Mouse (Mus musculus): ENCODE measurements around the gene Wasf2.

Wasf2 gene

DNA sequence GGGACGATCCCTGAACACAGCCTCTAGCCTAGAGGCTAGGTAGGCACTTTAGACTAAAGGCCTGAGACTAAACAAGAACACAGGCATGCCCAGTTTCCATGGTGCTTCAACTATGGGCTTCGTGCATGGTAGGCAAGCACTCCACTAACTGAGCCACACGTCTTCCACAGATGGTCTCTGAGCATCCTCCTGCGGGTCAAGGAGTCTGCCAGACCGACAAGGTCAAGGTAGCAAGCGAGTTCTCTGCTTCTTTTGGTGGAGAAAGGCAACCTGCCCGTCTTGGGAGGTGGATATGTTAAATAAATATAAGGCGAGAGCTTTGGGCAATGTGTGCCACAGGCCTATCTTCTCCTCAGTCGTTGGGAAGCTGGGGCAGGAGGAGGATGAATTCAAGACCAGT lies 28.6 kb upstream of the Wasf2 start:
- DNase-seq = no peak

DNA sequence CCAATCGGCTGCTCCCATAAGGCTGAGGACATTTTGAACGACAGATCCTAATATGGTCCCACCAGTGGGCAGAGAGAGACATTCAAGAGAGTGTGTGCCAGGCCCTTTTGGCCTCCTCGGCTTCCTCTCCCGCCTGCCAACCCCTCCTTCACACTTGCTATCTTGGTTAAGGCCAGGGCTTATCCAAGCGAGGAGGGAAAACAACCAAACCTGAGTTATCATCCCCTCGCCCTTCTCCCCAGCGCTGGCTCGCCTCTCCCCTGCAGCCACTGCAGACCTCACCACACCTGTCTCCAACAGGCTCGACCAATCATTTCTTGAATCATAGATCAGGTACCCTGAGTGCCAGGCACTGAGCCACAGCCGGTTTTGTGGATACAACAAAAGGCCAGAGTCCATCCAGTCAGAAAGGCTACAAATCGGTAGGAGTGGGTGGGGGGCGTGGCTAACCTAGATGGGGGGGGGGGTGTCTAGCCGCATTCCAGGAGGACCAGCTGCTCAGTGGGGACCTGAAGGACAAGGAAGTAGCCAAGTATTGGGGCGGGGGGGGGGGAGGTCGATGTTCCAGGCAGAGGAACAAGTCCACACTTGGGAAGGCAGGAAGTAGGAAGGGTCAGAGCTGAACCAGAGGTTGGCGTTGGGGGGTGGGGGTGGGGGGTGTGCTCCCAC lies 26.6 kb upstream of the Wasf2 start:
- peak; percentile 87 for DNase-seq

DNA sequence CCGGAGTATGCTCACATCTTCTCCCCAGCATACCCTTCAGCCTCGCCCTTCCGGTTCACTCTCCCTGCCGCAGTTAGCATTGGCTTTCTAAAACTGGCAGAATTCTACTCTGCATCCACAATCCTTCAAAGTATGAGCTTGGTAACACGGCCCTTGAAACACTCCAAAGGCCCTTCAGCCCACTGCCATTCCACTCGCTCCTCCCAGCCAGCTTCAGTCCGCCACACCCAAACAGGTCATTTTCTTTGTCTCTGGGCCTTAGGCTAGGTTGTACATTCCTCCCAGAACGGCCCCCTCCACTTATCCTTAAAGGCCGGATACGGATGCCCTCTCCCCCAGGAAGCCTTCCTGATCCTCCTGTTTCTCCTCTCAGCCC lies 26.1 kb upstream of the Wasf2 start:
- DNase-seq = no peak

DNA sequence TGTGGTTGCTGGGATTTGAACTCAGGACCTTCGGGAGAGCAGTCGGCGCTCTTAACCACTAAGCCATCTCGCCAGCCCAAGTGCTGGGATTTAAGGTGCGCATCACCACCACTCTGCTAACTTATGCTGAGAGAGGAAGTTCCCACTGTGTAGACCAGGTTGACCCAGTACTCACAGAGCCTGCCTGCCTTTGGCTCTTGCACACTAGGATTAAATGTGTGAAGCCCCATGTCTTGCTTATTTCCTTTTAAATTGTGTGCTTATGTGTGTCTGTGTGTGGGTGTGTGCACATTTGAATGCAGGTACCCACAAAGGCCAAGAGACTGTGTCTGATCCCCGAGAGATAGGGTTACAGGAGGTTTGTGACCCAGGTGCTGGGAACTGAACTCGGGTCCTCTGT lies 23.6 kb upstream of the Wasf2 start:
- DNase-seq = no peak

DNA sequence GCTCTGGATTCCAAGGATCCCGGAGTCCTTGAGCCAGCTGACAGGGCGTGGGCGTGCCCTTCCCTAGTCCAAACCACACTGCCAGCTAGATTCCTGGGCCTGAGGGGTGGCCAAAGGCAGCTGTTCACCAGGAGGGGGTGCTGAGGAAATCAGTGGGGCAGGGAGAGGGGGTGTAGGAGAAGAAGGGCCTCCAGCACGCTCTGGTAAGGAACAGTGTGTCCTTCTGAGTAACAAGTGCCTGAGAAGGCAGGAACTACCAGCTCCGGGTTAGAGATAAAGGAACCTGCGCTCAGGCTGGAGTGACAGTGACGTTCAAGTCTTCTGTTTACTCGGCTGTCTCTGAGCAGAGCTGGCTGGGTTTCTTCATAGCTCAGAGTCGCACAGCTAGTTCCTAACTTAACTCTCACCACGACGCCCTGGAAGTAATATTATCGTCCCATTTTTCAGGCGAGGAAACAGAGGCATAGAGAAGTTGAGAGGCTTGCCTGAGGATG lies 22.5 kb upstream of the Wasf2 start:
- DNase-seq = no peak

DNA sequence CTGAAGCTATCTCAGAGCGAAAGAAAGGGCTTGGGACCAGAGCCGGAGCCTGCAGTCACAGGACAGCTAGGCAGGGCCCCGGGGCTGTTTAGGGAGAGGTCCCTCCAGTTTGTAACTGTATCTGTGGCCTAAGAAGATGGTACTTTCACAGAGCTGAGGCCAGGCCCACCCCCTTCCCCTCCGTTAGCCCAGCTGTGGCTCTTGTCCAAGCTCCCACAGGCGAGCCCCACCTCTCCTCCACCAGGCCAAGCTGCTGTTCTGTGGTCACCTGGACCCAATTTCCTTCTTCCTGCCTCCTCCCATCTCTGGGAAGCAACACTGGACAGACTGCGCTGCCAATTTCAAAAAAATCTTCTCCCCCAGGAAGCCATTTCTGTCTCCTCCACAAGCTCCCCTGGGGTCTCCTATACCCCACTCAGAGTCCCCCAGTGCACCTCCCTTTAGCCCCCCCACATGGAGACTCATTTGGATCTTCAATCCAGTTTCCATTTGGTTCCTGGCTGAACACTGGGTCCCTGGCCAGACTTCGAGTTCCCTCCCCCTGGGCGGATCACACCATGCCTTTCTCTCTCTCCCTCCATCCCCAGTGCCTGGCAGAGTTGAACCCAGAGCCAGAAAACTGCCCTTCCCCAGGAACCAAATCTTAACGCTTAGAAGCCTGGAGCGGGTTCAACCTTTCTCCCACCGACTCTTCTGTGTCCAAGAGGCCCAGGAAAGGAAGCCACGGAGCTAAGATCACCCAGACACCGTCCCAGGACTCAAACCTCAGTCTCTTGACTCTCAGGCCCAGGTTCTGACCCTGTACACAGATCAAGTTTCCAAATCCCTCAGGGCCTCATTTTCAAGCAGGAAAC lies 21.6 kb upstream of the Wasf2 start:
- DNase-seq = no peak

DNA sequence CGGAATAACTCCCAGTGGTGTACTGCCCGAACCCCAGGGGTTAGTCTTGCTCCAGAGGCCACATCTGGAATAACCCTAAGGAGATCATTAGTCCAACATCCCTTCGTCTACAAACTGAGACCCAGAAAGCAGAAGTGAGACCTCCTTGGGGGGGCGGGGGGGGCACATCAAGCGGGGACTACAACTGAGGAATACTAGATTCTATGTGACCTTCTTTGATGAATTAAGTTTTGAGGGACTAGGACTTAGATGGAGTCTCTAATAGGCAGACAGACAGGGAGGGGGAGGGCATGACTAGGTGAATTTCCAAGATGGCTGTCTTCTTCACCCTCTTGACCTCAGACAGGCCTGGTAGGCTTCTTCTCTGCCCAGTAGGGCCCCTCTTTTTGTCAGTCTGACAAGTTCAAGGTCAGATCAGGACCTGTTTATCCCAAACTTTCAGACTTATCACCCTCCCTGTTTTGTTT lies 20.9 kb upstream of the Wasf2 start:
- no peak for DNase-seq

DNA sequence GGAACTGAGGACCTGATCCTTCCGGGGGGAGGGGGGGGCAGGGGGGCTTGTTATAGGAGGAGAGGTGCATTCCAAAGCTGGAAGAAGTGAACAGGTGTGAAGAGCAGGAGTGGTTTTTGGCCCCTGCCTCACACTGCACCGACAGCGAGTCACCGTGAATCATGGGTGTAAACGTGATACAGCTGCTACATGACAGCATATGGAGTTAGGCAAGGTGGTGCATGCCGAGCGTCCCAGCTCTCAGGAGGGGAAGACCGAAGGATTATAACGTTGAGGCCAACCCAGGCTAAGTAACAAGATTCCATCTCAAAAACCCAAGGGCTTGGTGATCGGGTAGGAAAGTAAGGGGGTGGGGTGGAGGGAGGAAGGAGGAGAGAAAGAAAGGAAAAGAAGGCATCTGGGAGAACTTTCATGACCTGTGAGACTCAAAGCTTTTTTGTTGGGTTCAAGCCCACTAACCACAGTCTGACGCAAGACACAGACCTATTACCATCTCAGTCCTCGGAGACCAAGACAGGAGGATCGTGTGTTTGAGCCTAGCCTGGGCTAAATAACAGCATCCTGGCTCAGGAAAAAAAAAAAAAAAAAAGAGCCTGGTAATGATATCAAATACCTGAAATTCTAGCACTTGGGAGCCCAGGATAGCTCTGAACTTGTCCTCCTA lies 18.0 kb upstream of the Wasf2 start:
- DNase-seq = no peak

DNA sequence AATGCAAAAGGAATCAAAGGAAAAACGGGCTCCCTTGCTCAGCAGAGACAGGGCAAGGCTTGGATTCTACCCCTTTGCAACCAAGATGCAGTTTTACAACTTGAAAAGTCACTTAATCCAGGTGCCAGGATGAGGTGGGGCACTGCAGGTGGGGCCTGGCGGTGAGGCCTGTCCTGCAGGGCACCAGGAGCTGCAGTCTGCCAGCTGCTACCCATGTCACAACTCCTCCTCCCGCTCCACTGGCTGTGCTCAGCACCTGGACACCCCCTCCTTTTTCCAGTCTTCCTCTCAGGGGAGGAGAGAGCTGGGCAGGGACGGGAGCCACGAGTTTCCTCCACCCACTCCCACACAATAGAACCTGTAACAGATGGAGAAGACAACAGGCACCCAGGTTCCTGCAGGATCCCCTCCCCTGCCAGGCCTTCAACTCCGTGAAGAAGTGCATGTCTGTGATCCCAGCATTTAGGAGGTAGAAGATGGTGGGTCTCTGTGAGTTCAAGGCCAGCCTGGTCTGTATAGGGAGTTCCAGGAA lies 16.9 kb upstream of the Wasf2 start:
- no peak for DNase-seq

DNA sequence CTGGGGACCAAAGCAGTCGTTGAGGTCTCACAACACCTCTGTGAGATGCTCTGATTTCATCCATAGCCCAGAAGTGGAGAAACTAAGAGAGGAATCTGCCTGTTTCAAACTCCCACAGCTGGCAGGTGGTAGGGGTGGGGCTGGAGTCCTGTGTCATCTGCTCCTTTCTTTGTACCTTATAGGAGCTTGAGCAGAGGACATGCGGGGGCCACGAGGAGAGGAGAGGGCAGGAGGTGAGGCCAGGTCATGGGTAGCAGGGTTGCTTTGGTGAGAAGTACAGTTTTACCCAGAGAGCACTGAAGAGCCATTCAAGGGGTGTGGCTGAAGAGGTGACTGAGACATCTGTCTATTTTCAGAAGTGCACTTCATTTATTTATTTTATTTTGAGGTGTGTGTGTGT lies 15.5 kb upstream of the Wasf2 start:
- DNase-seq = no peak

DNA sequence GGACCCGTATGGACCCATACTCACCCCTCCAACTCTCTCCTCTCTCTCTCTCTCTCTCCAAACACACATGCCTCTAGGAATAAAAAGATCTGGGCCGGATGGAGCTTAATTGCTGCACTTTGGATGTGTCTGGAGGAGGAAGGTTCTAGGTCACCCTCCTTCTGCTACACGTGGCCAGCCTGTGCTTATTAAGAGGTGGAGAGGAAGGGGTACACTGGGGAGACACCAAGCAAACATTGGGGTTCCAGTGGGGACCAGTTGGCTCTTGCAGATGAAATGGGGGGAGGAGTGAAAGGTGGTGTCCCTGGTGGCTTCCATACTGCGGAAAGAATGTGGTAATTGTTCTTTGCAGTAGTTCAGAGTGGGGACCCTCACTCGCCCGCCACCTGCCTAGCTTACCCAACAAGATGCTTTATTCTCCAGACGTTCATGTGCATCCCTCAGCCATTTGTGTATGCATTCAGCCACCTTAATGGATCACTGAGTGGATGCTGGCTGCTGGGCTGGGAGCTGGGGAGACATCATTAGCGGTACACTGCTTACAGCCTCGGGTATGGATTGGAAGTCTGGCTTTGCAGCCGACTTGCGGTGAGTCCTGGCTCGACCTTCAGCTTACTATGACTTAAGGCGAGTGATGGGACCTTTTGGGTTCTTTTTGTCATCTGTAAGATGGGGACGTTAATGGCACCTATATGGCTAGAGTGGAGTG lies 14.4 kb upstream of the Wasf2 start:
- DNase-seq = no peak

DNA sequence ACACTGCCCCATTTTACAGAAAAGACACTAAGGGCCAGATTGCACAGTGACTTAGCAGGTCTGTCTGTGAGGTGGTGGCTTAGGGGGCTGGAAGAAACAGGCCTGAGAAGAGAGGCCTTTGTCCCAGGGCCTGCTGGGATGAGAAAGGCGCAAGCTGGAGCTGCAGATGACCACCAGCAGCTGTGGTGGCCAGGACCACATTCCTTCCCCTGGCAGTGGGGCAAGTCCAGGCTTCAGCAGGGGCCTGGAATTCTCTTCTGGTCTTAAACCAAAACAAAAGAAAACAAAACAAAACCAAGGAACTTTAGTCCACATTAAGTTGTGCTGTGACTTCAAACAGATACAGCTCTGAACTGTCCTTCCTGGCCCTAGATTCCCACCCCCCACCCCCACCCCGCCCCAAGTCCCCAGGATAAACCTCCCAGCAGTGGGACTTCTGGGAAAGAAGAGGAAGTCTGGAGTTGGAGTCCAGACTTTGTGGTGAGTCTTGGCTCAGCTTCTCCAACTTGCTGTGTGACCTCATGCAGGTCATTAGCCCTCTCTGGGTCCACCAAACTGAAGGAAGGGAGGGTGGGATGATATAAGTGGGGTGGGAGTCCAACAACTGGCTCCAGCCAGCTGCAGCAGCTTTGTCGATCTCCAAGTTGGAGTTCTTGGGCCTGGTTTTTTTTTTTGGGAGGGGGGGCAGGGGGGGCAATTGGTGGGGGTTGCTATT lies 13.4 kb upstream of the Wasf2 start:
- DNase-seq = no peak

DNA sequence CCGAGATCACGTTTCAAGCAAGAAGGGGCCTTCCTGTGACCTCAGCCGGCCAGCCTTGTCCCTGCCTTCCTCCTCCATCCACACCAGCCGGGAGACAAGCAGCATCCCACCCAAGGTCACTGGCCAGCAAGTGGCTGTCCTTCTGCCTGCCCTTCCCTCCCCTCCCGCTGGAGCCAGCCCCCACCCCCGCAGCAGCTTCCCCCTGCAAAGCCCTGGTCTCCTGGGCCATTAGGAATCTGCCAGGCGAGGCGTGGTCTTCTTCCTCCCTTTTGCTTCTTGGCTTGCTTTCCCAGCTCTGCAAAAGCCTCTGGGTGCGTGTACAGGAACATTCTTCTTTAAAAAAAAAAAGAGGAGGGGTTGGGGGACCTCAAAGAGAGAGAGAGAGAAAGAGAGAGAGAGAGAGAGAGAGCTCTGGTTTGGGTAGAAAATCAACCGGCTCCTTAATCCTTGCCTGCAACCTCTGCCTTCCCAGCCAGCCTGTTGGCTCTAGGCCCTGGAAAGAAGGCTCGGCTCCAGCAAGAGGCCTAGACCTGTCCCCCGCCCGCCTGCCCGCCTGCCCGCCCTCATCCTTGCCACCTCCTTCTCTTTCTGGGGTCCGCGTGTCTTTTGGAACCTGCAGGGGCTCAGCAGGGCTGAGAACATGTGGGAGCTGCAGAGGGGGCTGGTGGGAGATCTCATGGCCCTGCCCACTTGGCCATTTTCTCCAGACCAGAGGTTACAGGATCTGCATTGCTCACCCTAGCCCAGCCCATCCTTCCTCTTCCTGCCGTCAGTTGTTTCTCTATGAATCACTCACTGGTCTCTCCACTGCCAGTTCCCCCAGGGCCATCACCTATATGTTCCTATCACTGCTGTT lies 12.5 kb upstream of the Wasf2 start:
- DNase-seq = peak; percentile 69

DNA sequence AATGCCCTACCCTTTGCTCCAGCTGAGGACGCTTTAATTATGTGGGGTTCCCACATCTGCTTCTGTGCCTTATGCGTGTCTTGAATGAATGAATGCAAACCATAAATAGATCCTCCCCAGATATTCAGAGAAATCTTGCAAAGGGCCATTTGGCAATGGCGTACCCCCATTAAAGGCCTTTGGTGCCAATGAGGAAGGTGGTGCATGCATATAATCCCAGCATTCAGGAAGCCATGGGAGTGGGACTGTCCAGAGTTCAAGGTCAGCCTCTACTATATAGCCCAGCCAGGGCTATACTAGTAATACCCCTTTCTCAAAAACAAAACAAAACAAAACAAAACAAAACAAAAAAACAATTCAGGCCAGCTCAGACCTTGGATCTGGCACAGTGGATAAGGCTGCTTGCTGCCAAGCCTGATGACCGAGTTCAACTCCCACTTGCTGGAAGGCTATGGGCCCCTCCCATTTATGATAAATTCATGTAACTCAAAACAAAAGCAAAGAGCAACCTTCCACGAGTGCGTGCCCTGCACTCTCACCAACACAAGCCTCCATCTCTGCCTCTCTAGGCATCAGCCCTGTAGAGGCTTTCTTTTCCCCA lies 11.4 kb upstream of the Wasf2 start:
- no peak for DNase-seq

DNA sequence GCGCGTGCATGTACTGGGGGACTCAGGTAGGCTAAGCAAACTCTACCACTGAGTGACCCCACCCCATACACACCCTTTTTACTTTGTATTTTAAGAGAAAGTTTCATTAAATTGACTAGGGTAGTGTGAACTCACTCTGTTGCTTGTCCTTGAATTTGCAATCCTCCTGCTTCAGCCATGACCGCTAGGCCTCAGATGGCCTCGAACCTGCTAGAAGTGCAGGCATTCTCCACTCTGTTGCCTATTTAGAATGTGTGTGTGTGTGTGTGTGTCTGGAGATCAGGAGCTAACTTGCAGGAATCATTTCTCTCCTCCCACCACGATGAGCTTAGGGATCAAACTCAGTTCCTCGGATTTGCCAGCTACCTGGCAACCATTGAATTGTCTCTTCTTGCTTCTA lies 10.7 kb upstream of the Wasf2 start:
- DNase-seq = no peak

DNA sequence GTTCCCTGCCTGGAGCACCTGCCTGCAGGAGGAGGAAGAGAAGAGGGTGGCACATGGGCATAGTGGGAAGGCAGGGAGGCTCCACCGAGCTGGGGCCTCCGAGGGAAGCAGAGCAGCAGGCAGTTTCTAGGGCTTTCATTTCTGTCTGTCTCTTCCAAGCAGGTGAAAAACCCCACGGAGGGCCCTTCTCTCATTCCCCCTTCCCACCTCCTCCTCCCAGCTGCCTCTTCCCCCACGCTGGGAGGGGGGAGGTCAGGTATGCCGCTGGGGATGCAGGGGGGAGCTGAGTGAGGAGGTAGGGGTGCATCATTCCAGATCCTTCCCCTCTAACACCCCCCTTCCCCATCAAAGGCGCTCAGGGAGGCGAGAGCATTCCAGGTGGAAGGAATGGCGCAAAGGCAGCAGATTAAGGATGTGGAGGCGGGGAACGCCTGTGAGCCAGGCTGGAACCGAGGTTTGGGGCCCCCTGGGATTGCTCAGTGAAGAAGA lies 9.4 kb upstream of the Wasf2 start:
- DNase-seq = no peak

DNA sequence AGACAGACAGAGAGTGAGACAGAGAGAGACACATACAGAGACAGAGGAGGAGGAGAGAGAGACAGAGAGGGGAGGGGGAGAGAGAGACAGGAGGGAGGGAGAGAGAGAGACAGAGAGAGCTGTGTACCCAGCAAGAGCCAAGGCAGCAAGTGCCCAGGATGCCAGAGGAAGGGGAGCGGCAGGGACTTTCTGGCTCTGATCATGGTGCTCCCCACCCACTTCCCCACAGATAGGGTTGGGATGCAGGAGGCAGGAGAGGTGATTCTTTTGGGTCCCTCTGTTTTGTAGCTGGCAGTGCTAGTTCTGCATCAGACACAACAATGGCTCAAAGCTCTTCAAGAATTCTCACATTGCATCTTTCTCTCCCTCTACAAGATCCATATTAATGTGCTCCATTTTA lies 8.9 kb upstream of the Wasf2 start:
- DNase-seq = no peak

DNA sequence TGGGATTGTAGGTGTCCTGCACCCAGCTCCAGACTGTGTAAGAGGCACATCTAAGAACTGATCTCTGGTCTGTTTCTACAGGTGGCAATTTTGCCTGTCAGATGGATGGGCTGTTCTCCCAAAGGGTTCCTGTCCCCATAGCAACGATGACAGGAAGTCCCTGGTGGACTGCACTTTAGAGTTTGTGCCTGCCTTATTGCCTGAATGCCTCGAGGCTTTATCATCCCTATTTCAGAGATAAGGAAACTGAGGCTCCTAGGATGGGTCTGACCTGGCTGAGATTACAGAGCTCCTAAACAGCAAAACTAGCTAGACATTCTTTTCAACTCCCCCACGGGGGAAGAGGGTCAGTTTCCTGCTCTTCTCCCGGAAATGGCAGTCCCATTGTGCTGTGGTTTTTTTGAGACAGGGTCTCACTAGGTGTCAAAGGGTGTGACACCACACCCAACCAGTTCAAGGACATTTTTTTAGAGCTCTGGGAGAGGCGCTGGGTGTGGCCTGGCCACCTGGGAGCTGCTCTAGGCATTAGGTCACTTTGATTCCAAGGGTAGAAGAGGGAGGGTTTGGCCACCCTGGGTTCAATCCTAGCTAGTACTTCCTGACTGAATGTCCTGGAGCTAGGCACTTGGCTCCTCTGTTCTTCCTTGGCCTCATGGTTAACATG lies 8.2 kb upstream of the Wasf2 start:
- DNase-seq = no peak

DNA sequence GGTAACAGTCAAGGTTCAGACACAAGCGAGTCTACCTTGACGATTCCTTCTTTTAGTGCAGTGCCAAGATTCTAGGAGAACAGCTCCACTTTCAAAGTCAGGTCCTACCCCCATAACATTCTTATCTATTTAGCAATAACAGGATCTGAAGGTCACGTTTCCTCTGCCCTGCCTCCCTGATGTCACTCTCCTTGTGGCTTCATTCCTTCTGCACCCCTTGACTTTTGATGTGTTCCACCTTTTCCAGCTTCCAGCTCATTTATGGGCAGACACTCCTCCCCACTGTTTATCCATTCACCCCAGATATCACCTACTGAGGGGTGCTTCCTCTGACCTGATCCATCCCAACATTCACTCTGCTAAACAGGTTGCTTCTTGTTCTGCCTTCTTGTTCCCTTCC lies 3.2 kb upstream of the Wasf2 start:
- DNase-seq = no peak

DNA sequence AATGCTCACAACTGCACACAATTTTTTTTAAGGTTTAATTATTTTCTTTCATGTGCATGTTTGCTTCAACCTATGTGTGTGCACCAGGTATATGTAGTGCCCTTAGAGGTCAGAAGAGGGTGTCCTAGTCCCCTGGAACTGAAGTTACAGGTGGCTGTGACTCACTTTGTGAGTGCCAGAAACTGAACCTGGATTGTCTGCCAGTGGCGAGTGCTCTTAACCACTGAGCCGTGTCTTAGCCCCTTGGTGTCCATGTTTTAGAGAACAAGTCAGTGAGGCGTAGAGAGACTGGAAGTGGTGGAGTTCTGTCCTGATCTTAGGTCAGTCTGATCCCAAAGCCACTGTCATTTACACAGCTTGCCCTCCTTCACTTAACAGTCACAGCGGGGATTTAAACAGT lies 2.4 kb upstream of the Wasf2 start:
- peak; percentile 65 for DNase-seq

Data from kidney, adult 9 months (tissue).